Mouse (Mus musculus) olfactory bulb, adult 2 months (tissue): ENCODE measurements at regions not wholly inside any gene's neighbourhood (a gene's known extent, or its start where the extent isn't known, plus 50 kb on each side); places are given as distances from the start of the nearest gene placed in this dataset.

Experiments used
- CTCF ChIP-seq: fragments of 200-500 bp; IDR thresholded peaks from 2 replicates; pipeline ENCODE4 v1.5.1; 2012; ENCODE audit warnings: low read depth, mild to moderate bottlenecking, low read length, moderate library complexity; ENCODE audit not compliant: insufficient read depth
- POLR2A ChIP-seq: fragments of 200-500 bp; IDR thresholded peaks from 2 replicates; pipeline ENCODE4 v1.6.1; 2012; ENCODE audit warnings: mild to moderate bottlenecking, low read depth, low read length, moderate library complexity; ENCODE audit not compliant: insufficient read depth

DNA sequence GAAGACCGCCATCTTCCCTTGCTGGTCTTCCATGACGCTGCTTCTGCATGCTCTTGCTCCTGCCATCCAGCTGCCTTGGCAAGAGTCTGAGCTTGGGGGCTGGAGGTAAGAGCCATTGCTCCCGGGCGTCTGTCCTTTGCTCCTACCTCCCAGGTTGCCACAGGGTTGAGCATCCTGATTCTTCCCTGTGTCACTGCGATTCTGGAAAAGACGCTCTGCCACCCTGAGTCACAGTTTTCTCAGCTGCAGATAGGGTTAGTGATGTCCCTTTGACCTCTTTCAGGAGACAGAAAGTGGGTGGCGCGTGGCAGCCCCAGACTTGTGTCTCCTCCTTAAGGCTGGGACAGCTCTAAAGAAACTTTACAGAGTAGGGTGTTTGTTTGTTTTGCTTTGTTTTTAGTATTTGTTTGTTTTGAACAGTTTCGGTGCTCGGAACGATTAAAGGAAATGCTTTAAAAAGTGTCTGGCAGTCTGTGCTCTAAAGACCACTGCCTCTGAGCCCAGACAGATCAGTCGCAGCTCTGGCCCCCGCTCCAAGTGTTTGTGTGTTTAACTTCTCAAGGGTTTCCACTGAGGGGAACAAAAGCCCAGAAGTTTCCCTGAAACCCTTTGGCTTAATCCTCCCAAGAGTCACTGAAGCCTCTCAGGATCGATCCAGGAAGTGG lies 70.5 kb upstream of the Armc2 start:
- no peak for TF ChIP-seq POLR2A
- TF ChIP-seq CTCF, result no peak
